Mouse (Mus musculus): ENCODE data around the gene Sumo1.

Sumo1 gene

DNA sequence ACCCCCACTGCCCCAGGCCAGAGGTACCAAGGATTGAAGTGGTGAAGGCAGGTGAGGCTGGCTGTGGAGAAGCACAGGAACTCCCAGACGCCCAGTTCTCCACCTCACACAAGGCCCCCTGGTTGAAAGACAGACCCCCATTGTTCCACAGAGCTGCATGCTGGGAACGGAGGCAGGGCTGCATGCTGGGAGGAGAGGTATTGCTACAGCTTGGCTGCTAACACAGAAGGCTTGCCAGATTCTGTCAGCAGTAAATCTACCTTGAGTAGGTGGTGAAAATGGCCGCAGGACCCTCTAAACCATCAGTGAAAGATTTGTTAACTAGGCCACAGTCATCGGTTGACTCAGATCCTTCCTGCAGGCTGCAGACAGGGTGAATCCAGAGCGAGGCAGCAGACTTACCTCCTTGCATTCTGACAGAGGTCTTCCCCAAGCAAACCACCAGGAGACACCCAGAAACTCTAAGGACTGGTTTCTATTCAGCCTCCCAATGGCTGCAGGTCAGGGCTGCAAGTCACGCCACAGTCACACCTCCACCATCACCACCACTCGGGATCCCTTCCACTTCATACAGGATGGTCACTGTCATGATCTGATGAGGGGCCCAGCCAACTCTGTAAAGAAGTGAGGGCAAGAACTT is 121.5 kb downstream of the Sumo1 start:
- DNase-seq (ENCODE audit: low read depth): peak; percentile 33

DNA sequence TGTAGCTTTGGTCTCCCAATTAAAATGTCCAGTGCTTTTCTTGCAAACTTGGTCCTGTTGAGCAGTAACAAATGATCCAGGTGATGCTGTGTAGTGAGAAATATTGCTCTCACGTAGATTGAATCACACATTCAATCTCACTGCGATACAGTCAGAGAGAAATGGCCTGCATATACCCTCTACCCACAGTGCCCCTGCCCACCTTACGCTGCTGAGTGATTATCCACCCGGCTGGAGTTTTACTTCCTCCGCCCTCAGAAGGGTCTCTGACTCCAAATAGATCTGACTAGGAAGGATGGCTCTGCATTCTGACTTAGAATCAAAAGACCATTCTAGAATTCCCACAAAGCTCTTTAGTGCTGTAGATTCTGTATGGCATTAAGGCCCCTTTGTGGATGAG is 122.1 kb downstream of the Sumo1 start:
- no peak for DNase-seq (ENCODE audit: low read depth)

- no peak for DNase-seq (ENCODE audit: low read depth)
Measured at GRCm38 (mm10) chr1:59543911-59544310, 126.7 kb downstream of the Sumo1 start.

- no peak for DNase-seq (ENCODE audit: low read depth)
Measured at GRCm38 (mm10) chr1:59542231-59542630, 128.4 kb downstream of the Sumo1 start.

DNA sequence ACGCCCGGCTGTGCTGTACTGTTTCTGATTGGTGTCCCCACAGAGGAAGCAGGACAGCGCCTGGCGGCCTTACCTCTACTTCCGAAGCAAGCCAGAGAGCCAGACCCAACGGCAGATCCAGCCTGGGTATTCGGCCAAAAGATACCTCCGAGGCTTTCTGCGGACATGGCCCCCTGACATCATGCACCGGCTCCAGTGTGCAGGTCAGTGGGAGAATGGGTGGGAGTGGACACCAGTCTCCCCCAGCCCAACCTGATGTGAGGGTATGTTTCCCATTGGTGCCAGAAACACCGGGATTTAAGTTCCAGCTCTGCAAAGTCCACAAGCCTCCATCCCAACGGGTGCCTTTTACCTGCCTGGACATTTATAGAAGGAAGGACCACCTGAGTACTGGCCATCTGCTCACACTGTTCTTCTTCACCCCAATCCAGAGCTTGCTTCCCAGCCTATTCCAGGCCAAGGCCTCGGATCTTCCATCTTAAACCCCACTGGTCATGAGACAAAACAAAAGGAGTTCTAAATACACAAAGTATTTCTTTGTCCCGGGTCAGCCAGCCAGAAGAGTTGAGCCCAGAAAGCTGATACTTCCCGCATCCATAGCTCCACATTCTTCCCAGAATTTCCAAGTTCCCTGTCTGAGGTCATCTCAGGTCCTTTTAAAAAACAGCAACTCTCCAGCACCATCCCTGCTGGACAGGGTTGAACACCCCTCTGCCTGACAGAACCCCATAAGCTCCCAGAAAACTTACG is 129.2 kb downstream of the Sumo1 start:
- DNase-seq (ENCODE audit: low read depth): no peak

DNA sequence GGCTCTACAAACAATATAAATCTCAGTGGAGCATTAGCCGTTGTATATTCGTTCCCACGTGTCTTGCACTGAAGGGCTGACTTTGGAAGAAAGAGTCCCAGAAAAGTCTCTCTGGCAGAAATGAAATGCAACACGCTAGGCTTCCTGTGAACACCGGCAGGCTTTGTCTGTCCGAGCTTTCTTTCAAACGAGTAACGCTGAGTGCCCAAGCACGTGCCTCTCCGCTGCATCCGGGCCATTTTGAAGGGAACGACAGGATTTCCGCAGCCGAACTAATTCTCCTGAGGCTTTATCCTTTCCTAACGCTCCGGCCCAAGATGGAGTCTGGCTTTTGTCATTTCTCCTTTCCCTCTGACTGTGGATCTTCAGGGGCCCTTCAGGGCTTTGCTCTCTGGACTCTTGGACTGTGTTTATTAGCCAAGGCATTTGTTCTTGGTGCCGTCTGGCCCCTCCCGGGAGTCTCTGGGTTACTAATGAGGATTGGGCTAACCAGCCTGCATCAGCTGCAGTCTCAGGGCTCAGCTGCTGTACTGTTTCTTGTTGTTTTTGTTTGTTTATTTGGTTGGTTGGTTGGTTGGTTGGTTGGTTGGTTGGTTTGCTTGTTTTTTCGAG is 130.0 kb downstream of the Sumo1 start:
- no peak for DNase-seq (ENCODE audit: low read depth)

- no peak for DNase-seq (ENCODE audit: low read depth)
Measured at GRCm38 (mm10) chr1:59538381-59538780, 132.3 kb downstream of the Sumo1 start.
